Mouse (Mus musculus) cerebellum, adult (tissue): ENCODE measurements around the gene Tex261.

Experiments
- ATAC-seq: cut with Nextera tagmentation; 2 replicates; pipeline ENCODE4 v1.9.2; 2017; ENCODE audit warnings: mild to moderate bottlenecking, moderate library complexity, mixed read lengths; ENCODE audit not compliant: insufficient number of reproducible peaks, low FRiP score, low TSS enrichment

Gene Tex261

DNA sequence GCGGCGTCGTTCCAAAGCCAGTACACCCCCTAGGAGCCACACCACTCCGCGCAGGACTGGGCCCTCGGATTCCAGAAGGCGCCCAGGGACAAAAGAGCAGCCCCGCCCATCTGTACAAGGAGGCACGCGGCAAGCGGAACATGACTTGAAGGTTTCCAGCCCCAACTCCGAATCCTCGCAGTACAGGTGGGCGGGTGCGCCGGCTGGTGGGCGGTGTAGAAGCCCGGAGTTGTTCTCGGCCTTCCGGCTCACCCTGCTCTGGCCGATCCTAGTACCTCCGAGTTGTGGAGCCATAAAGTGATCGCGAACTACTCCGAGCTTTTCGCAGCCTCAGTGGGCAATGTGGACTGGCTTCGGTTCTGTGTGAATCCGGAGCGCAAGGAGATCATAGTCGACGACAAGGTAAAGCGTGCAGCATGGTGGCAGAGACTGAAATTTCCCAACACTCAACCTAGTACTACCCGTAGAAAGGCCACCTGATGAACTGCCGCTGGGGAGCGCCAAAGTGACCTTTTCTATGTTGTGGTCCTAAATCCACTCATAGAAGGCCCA is 12.7 kb downstream of the Tex261 start:
- no peak for ATAC-seq

DNA sequence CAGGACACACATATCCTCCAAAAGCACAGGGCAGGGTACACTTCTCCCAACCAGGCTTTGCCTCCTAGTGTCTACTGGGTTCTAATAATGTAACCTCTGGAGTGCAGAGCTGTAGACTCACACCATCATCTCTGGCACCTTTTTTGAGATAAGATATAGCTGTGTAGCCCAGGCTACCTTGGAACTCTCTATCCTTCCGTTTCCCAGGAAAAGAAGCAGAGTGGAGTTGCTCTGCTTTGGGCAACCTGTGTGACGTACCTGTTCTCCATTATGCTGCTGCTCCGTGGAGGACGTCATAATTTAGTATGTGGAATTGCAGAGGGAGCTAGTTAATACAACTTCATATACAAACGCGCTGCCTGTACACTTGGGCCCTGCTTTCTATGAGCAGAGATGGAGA is 13.3 kb downstream of the Tex261 start, which contains the start of gene Ankrd53:
Ankrd53 (plus strand) TSS at position 301 of the 400 bp plus-strand sequence.
- no peak for ATAC-seq

DNA sequence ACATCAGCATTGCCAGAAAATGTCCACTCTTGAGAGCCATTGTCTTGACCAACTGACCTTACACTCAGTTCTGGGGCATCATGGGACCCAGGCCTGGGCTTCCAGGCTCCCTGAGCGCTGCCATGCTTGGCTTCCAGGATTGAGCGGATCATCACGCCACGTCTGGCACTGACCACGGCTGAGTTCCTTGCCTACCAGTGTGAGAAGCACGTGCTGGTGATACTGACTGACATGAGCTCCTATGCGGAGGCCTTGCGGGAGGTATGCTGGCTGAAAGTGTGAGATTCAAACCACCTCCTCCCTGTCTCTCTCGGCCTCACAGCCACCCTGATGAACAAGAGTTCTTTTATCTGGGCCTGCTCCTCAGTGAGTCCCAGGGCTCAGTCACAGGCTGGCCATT is 19.6 kb downstream of the Tex261 start:
- ATAC-seq = no peak

DNA sequence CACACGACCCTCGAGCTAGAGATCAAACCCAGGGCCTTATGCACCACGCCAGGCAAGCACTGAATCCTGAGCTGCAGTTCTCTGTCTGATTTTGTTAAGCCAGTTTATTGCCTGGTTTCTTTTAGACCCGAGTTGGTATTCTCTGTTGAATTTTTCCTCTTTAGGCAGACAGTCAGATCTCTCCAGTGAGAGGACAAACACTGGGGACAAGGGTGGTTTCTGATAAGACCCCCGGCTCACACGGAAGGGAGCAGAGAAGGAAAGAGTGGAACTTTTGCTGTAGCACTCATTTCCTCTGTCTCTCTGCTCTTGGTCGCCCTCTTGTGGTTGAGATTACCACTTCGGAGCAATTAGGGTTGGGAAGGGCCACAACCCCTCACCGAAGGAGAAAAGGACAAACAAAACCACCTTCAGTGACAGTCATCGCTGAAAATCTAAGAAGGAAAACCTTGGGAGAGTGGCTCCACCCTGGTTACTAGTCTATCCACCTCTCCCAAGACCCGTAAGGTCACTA is 25.4 kb downstream of the Tex261 start:
- no peak for ATAC-seq

DNA sequence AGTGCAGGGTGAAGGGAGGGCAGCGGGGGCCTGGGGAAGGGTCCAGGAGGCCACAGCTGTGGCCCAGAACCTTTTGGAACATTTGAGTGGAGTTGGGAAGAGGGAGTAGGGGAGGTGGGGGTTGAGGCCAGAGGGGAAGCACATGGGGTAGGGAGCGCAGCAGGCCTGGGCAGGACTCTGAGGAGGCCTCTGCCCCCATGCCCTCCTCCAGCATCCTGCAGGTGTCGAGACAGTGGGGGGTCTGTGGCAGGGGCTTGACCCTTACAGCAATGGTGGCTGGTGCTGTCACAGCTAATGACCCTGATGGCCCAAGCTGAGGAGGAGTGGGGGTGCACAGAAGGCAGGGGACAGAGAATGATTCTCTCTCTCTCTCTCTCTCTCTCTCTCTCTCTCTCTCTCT is 26.3 kb downstream of the Tex261 start:
- ATAC-seq = no peak

DNA sequence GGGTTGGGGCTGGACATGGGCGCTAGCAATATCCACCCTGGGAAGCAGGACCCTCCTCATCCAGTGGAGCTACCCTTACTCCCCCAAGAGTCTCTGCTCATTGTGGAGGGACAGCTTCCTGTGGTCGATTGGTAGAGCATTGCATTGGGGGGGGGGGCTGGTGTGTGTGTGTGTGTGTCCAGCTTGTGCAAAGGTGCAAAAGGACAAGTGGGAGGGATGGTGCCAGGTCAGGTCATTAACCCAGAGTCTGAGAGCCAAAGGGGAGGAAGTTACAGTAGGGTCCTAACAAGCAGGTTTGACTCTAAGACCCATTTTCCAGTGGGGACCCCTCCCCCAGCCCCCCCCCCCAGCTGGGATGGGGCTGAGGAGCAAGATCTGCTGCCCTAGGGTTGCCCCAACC is 30.1 kb downstream of the Tex261 start:
- ATAC-seq = no peak

DNA sequence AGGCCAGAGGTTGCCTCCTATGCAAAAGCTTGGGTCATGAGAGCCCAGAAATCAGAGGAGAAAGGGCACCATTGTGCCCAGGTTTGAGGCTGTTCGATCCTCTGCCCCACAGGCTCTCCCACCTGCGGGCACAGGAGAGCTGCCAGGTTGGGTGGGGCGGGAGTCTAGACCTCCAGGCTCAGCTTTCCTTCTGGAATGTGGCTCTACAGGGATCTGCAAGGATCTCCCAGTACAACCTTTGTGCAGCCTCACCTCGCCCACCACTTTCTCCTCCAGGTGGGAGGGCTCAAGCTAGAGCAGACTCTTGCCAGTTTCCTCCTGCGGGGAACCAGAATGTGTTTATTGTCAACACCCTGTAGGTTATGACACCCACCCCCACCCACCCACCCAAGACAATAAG is 31.1 kb downstream of the Tex261 start:
- ATAC-seq = no peak

DNA sequence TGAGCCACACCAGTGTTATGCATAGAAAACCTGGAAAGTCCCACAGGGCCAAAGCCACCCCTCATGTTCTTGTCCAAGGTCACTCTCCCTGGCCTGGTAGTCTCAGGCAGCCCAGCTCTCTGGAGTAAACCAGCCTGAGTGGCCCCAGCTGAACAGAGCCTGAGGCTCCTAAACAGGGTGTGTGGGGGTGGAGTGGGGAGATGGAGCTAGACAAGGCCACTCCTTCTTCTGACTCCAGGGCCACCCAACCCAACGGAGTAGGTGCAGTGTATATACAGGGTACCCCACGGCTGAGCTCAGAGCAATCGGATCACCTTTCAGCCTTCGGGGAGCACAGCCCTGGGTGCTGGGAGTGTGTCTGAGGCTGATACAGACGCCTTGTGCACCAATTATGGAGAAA is 31.5 kb downstream of the Tex261 start:
- ATAC-seq = no peak

DNA sequence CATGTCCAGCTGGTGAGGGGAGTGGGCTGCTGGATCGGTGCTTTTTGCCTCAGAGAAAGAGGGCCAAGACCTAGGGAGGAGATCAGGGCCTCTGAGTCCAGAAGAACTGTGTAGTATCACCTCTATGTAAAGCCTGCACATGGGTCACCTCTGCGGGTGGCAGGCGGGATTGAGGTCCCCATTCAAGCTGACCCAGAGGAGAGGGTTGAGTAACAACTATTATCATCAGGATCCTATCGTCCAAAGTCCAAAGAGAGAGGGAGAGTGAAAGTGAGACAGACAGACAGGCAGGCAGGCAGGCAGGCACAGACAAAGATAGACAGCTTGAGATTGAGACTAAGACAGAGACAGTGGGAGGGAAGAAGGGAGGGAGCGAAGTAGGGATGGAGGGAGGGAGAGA is 32.4 kb downstream of the Tex261 start:
- no peak for ATAC-seq

DNA sequence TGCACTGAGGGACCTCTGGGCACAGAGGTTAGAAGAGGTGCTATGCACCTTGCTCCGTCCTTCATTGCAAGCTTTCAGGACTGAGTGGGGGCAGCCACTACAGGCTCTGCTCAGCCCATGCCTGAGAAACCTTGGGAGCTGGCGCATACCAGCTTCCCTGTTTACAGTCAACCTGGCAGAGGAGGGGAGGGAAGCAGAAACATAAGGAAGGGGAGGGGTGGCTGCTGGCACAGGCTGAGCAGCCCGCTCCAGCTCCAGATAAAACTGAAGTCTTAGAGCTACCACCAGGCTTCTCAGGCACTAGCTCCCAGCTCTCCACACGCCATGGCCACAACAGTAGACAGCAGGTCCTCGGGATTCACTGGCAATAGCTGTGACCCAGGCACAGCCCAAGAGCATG is 32.9 kb downstream of the Tex261 start, which contains the start of gene Atp6v1b1:
Atp6v1b1 (plus strand) TSS at position 230 of the 400 bp plus-strand sequence.
- ATAC-seq = no peak

DNA sequence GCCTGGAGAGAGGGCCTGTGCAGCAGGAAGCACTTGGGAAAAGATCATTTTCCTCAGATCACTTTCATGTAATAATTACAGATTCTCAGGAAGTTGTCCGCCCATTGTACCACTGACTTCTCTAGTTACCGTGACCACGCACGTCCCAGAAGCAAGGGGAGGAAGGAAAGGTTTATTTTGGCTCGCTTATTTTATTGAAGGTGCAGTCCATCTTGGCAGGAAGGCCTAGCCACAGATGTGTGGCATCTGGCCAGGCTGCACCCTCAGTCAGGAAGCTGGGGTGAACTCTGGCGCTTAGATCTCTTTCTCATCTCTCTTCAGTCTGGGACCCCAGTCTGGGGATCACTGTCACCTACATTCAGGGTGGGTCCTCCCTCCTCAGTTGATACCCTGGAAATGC is 37.0 kb downstream of the Tex261 start:
- no peak for ATAC-seq

DNA sequence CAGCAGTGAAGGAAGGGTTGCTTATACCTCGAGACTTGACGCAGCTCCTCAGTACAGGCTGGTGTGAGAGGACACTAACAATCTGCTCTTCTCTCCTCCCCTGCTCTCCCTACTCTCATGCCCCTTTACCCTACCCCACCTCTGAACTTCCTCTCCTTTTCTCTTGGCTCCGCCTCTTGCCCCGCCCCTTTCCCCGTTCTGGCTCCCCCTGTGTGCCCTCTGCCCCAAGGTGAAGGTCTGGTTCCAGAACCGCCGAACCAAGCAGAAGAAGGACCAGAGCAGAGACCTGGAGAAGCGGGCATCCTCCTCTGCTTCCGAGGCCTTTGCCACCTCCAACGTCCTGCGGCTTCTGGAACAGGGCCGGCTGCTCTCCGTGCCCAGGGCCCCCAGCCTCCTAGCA is 38.3 kb downstream of the Tex261 start:
- no peak for ATAC-seq

DNA sequence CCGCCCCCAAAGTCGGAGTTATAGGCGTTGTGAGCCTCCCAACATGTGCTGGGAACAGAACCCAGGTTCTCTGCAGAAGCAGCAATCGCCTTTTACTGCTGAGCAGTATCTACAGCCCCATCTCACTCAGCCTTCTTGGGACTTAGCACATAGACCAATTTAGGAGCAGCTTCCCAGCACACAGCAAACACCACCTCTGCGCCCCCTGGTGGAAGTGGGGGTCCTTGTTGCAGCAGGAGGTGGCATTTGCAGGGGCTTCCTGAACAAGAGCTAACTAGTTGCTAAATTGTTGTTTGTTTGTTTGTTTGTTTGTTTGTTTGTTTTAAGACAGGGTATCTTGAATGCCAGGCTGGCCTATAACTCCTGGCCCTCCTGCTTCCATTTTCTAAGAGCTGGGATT is 44.5 kb downstream of the Tex261 start:
- ATAC-seq = no peak

DNA sequence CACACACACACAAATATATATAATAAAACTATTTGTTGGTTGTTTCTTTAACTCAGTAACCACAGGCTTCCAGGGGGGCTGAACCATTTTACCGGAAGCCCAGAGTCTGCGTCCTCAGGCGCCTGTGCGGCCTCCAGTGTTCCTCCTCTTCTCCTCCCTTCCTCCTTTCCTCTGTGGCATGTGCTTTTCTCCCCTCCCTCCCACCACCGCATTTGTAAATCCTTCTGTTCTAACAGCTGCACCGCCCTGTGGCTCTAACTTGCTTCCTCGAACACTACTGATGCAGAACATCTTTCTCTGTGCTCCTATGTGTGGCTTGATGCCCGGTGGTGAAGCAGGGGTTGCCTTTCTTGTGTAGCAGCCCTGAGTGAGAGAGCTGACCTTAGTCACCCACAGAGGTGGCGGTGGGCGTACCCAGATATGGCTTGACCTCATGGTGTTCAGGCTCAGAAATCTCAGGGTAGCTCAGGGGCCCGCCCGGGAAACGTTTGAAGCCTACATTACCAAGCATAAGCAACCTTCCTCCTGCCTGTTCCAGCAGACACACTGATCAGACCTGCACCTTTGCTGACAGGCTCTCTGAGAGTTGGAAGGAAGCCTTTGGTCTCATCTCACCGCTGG is 46.2 kb downstream of the Tex261 start:
- ATAC-seq = no peak

DNA sequence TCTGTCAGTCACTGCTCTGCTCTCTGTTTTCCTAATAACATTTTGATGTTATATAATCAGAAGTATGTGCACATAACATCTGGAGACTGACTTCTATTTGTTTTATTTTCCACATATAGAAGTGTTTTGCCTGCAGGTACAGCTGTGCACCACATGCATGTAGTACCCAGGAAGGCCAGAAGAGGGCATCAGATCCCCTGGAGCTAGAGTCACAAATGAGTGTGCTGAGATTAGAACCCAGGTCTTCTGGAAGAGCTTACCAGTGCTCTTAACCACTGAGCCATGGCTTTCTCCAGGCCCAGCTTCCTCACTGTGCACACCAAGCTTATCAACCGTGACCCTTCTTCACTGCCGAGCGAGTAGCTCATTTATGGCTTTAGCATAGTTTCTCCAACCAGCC is 47.1 kb downstream of the Tex261 start:
- ATAC-seq = no peak

DNA sequence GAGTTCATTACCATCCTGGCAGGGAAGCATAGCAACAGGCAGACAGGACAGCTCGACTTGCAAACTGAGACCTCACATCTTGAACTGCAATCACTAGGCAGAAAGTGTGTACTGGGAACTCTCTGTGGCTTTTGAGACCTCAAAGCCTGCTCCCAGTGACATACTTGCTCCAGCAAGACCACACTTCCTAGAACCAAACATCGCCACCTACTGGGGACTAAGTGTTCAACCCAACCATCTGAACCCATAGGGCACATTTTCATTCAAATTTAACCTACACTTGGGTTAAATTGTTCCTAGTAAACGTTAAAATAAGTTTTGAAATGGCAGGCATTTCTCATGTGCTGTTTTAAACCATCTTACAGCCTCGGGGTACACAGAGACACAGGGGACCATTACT is 48.4 kb downstream of the Tex261 start:
- ATAC-seq = no peak

DNA sequence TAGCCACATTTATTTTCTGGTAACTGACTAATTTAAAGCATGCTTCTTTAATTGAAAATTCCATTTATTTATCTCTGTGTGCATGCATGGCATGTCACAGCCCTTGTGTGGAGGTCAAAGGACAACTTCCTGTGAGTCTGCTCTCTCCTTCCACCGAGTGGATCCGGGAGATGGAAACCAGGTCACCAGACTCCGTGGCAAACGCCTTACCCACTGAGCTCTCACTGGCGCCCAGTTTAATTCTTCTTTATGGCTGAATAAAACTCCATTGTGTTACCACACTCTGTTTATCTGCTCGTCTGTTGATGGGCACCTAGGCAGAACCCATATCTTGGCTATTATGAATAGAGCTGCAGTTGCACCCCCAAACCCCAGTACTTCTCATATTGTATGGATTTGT is 53.1 kb downstream of the Tex261 start:
- no peak for ATAC-seq
